Mouse (Mus musculus) hindbrain, embryonic 11.5 days (tissue): ENCODE measurements around the gene Amz1. TPM values are rescaled to one million over a fixed set of nuclear protein-coding genes. Genes with fewer than 3 reads are reported as not detected.

Experiments
- ATAC-seq: fragments of 200-750 bp; cut with Nextera tagmentation; 2 replicates; pipeline ENCODE4 v1.8.0; 2017; ENCODE audit warnings: mild to moderate bottlenecking, moderate TSS enrichment, moderate library complexity; ENCODE audit not compliant: low FRiP score
- DNase-seq: peaks from one replicate; pipeline ENCODE4 v3.0.0-alpha.2; 2015; ENCODE audit warnings: low spot score
- H3K27ac ChIP-seq: fragments of 300-500 bp; sonication (generic); 2 replicates; pipeline ENCODE4 v1.5.1; 2014; ENCODE audit warnings: mild to moderate bottlenecking, low read depth, low read length
- H3K27me3 ChIP-seq: fragments of 300-500 bp; sonication (generic); 2 replicates; pipeline ENCODE4 v1.6.1; 2014; ENCODE audit warnings: mild to moderate bottlenecking, low read length, moderate library complexity, mixed read lengths; ENCODE audit not compliant: control insufficient read depth, insufficient read depth
- H3K36me3 ChIP-seq: fragments of 300-500 bp; sonication (generic); 2 replicates; pipeline ENCODE4 v1.6.1; 2014; ENCODE audit warnings: mild to moderate bottlenecking, low read length, moderate library complexity, mixed read lengths; ENCODE audit not compliant: control insufficient read depth, insufficient read depth
- H3K4me1 ChIP-seq: fragments of 300-500 bp; sonication (generic); replicated peaks from 2 replicates; pipeline ENCODE4 v1.6.1; 2014; ENCODE audit warnings: low read length, mixed read lengths; ENCODE audit not compliant: control insufficient read depth, insufficient read depth
- H3K4me2 ChIP-seq: fragments of 300-500 bp; sonication (generic); replicated peaks from 2 replicates; pipeline ENCODE4 v1.6.1; 2014; ENCODE audit warnings: mild to moderate bottlenecking, low read depth, low read length
- H3K4me3 ChIP-seq: fragments of 300-500 bp; sonication (generic); 2 replicates; pipeline ENCODE4 v1.5.1; 2014; ENCODE audit warnings: low read depth, low read length
- H3K9ac ChIP-seq: fragments of 300-500 bp; sonication (generic); 2 replicates; pipeline ENCODE4 v1.6.1; 2014; ENCODE audit warnings: low read depth, low read length
- H3K9me3 ChIP-seq: fragments of 300-500 bp; sonication (generic); 2 replicates; pipeline ENCODE4 v1.6.1; 2016; ENCODE audit warnings: low read length; ENCODE audit not compliant: control insufficient read depth
- WGBS: fragments of 180-500 bp; shearing (Covaris S2); extraction: QIAGEN DNeasy Blood & Tissue Kit; methylation state at CpG from one replicate; pipeline ENCODE4 v1.1.7; 2014; 5-methylcytosine and 5-hydroxymethylcytosine counted together
- polyA plus RNA-seq: library from polyadenylated mRNA; unstranded; fragments of >200 nt; fragmentation: Nextera tagmentation; extraction: Ambion mirVana; gene quantifications from 2 replicates; pipeline ENCODE4 v1.2.1, GENCODE M21; 2014

The Amz1 gene
- polyA plus RNA-seq, 1 experiment from 2014 or later: 1.5 TPM

- 71% methylated on average over 3 of the region's 3 CpGs for WGBS
- H3K27ac ChIP-seq: no peak overlapping the region
- DNase-seq (no peak), ATAC-seq (no peak)
- 0 out of 2 replicates have a peak, but pooled peaks cover 2% of the 10 kb centered on the region for H3K4me1 ChIP-seq
- no peak overlapping the region for H3K4me3 ChIP-seq
- no peak overlapping the region for H3K4me2 ChIP-seq
- H3K9ac ChIP-seq: no peak overlapping the region
- no peaks in the 10 kb centered on the region for H3K9me3 ChIP-seq
- no peaks in the 10 kb centered on the region for H3K36me3 ChIP-seq
- no peaks in the 10 kb centered on the region for H3K27me3 ChIP-seq
Observed at GRCm38 (mm10) chr5:140796051-140796450, 72.1 kb downstream of the Amz1 start.

DNA sequence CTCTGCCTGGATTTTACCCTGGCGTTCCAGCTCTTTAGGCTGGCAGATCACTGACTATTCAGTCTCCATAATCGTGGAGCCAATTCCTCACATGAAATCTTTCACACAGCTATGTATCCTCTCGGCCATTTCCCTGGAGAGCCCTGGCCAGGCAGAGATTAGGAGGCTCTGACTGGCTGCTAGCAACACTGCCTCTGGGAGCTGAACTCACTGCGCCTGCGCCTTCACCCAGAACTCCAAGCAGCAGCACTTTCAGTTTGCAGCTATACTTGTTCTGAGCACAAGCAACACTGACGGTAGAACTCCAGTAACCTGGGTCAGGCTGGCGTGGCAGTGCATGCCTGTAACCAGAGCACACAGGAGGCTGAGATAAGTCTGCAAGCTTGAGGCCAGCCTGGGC is 74.2 kb downstream of the Amz1 start:
- WGBS: 83% methylated on average over 7 of the region's 7 CpGs
- H3K4me3 ChIP-seq: no peak overlapping the region
- no peaks in the 10 kb centered on the region for H3K4me1 ChIP-seq
- H3K9ac ChIP-seq: no peak overlapping the region
- no peaks in the 10 kb centered on the region for H3K9me3 ChIP-seq
- H3K27ac ChIP-seq: no peak overlapping the region
- H3K36me3 ChIP-seq: no peaks in the 10 kb centered on the region
- no peak overlapping the region for H3K4me2 ChIP-seq
- DNase-seq: no peak
- no peaks in the 10 kb centered on the region for H3K27me3 ChIP-seq
- ATAC-seq: no peak

DNA sequence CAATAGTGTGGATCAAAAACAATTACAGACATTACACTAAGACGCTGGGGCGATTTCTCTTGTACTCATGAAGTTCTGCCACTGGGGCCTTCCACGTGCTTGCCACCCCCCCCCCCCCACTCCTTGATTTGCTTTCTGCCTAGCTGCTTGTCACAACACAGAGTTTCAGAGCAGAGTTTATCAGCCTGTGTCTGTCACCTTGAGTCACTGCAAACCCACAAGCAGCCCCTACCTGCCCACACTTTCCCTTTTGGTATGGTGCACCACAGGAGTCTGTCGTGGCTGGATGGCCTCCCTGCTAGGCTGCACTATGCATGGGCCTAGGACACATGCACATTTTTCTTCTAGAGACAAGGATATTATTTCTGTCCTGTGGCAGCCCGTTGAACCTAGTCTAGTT is 74.8 kb downstream of the Amz1 start:
- DNase-seq (no peak), ATAC-seq (no peak)
- Histone ChIP-seq H3K27ac (no peak overlapping the region), H3K4me3 (no peak overlapping the region), H3K4me1 (no peaks in the 10 kb centered on the region), H3K36me3 (no peaks in the 10 kb centered on the region), H3K9me3 (no peaks in the 10 kb centered on the region), H3K27me3 (no peaks in the 10 kb centered on the region), H3K4me2 (no peak overlapping the region), H3K9ac (no peak overlapping the region)
- 85% methylated on average over 5 of the region's 5 CpGs for WGBS

DNA sequence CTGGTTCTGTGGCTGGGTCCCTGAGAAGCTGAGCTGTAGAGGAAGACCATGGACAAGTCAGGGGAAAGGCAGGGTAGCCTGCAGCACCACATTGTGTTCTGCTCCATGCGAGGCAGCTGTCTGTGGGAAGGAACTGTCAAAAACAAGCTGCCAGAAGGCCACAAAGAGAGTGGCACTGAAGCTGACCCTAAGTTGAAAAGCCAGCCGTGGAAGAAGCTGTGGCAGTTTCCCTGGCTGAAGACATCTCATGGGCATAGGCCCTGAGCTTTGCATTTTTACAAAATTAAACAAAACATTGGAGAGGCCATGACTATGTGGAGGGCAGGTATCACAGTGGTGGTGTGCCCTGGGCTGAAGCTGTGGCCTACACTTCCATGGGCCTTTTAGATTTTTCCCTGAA is 75.3 kb downstream of the Amz1 start:
- H3K4me2 ChIP-seq: no peak overlapping the region
- 46% methylated on average over 2 of the region's 2 CpGs for WGBS
- DNase-seq (no peak), ATAC-seq (no peak)
- no peaks in the 10 kb centered on the region for H3K27me3 ChIP-seq
- no peak overlapping the region for H3K27ac ChIP-seq
- H3K4me3 ChIP-seq: no peak overlapping the region
- H3K9me3 ChIP-seq: no peaks in the 10 kb centered on the region
- no peaks in the 10 kb centered on the region for H3K36me3 ChIP-seq
- no peak overlapping the region for H3K9ac ChIP-seq
- no peaks in the 10 kb centered on the region for H3K4me1 ChIP-seq

DNA sequence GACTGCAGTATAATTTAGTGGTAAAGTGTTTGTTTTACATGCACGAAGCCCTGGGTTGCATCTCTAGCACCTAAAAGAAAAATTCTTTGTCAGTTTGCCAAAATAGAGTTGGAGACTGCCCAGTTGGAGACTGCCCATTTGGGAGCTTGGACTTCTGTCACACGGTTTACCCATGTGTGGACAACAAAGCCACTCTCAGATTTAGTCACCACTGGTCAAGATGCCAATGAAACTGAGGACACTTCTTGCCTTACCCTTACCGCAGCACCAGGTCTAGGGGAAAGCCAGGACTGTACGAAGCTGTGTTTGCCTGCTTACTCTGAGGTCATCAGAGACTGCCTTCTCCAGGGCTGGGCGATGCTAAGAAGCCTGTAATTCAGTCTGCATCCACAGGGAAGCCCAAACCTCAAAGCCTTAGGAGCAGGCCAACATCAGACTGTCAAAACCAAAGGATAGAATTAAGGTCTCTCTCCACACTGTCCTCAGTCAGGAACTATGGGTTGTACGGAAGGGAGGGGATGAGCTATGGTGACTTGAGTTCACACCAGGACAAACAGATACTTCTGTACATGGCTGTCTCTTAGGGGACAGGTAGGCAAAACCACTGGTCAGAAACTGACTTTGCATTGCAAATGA is 76.5 kb downstream of the Amz1 start:
- DNase-seq (no peak), ATAC-seq (no peak)
- Histone ChIP-seq H3K36me3 (no peaks in the 10 kb centered on the region), H3K9me3 (no peaks in the 10 kb centered on the region), H3K4me3 (no peak overlapping the region), H3K4me2 (no peak overlapping the region), H3K9ac (no peak overlapping the region), H3K27me3 (no peaks in the 10 kb centered on the region), H3K27ac (no peak overlapping the region), H3K4me1 (no peaks in the 10 kb centered on the region)
- WGBS: 88% methylated on average over 6 of the region's 6 CpGs

DNA sequence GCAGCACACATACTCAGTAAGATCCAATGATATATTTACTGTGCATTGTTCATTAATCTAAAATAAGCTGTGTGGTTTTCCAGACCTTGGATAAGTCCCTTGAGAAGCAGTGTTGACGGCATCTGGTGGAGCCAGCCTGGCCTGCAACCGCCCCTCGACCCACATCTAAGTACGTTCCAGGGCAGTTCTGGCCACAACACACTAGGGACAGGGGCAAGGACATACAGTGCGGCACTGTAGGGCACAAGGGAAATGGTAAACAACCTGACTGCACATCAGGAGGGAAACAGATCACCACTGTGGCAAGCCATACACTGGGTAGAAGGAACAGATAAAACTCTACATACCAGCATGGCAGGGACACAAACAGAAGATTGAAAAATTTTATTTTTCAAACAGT is 77.9 kb downstream of the Amz1 start:
- H3K9me3 ChIP-seq: no peaks in the 10 kb centered on the region
- no peak overlapping the region for H3K27ac ChIP-seq
- 95% methylated on average over 5 of the region's 5 CpGs for WGBS
- H3K4me1 ChIP-seq: no peaks in the 10 kb centered on the region
- no peak overlapping the region for H3K4me2 ChIP-seq
- DNase-seq (no peak), ATAC-seq (no peak)
- no peaks in the 10 kb centered on the region for H3K27me3 ChIP-seq
- no peaks in the 10 kb centered on the region for H3K36me3 ChIP-seq
- H3K9ac ChIP-seq: no peak overlapping the region
- no peak overlapping the region for H3K4me3 ChIP-seq

DNA sequence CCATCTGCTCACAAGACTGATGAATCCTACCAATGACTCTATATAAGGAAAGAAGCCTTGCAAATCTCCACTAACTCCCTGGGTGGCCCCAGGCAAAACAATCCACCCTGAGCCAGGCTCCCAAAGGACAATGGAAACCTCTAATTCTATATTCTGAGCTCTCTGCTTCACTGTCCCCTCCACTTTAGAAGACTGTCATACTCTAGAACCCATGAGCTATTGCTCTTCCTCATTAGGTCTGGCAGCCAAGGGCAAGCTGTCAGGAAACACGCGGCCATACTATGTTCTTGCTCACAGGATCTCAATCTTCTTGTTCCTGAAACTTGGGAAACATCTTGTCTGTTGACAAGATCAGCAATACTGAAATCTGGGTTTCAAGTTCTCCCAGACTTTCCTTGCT is 82.3 kb downstream of the Amz1 start:
- Histone ChIP-seq H3K36me3 (no peaks in the 10 kb centered on the region), H3K9ac (no peak overlapping the region), H3K4me2 (no peak overlapping the region), H3K27me3 (no peaks in the 10 kb centered on the region), H3K27ac (no peak overlapping the region), H3K4me3 (no peak overlapping the region), H3K4me1 (no peaks in the 10 kb centered on the region), H3K9me3 (no peaks in the 10 kb centered on the region)
- WGBS: 96% methylated on average over 2 of the region's 2 CpGs
- DNase-seq: no peak
- ATAC-seq: no peak

- no peaks in the 10 kb centered on the region for H3K4me1 ChIP-seq
- no peak overlapping the region for H3K4me3 ChIP-seq
- WGBS: 44% methylated on average over 2 of the region's 2 CpGs
- no peaks in the 10 kb centered on the region for H3K9me3 ChIP-seq
- H3K27me3 ChIP-seq: no peaks in the 10 kb centered on the region
- H3K36me3 ChIP-seq: no peaks in the 10 kb centered on the region
- DNase-seq: no peak
- no peak for ATAC-seq
- H3K9ac ChIP-seq: no peak overlapping the region
- no peak overlapping the region for H3K4me2 ChIP-seq
- H3K27ac ChIP-seq: no peak overlapping the region
Observed at GRCm38 (mm10) chr5:140806939-140807338, 83.0 kb downstream of the Amz1 start.
